Mouse (Mus musculus): Measurements from ENCODE around the gene Acvrl1.

DNA sequence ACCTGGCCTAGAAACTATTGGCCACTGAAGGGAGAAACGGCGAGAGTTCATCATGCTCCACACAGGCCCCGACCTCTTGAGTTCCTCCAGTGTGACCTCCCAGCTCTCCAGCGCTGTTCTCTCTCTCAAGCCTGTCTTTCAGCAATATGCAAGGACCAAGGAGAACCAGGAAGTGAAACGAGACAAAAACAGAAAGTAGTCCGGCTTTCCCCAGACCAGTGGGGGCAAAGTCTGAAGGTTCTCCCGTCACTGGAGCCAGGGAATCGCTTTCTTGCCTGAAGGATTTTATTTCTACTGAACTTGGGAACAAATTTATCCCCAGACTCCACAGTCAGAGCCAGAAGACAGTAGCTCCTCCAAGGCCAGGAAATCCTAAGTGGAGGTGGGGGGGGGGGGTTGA, 16.5 kb downstream of the Acvrl1 start:
- TF ChIP-seq GATA1 (IDR thresholded peaks at IDR 0.05; ENCODE audit: borderline replicate concordance, low read length): no peak
- TF ChIP-seq FLI1 (IDR thresholded peaks at IDR 0.05; ENCODE audit: low read length): no peak

All from megakaryocyte, embryonic 14.5 days (primary cell).